Mouse (Mus musculus) cerebellum, adult 2 months (tissue): ENCODE results near the gene Tet3. TPM values are rescaled to one million over a fixed set of nuclear protein-coding genes. Genes with fewer than 3 reads are reported as not detected.

Source experiments
- DNase-seq, 2 experiments: peaks; one replicate each; pipeline ENCODE4 v3.0.0; 2021
- H3K27ac ChIP-seq: fragments of 200-500 bp; 2 replicates; pipeline ENCODE4 v1.5.1; 2012; ENCODE audit warnings: low read length, control low read depth, inconsistent platforms; ENCODE audit not compliant: insufficient read depth
- H3K27me3 ChIP-seq: fragments of 200-500 bp; 2 replicates; pipeline ENCODE4 v1.6.1; 2012; ENCODE audit warnings: inconsistent platforms, mild to moderate bottlenecking, low read length, moderate library complexity; ENCODE audit not compliant: control insufficient read depth, insufficient read depth
- H3K4me1 ChIP-seq: fragments of 200-500 bp; 2 replicates; pipeline ENCODE4 v1.6.1; 2011; ENCODE audit warnings: low read length; ENCODE audit not compliant: control insufficient read depth, insufficient read depth
- H3K4me3 ChIP-seq: fragments of 200-500 bp; replicated peaks from 2 replicates; pipeline ENCODE3; 2011; ENCODE audit warnings: mild to moderate bottlenecking, low read depth, low read length, control low read depth; ENCODE audit not compliant: insufficient read depth
- CTCF ChIP-seq: fragments of 200-500 bp; IDR thresholded peaks from 2 replicates; pipeline ENCODE4 v1.5.1; 2011; ENCODE audit warnings: low read depth, mild to moderate bottlenecking, control low read depth, low read length, moderate library complexity, borderline replicate concordance; ENCODE audit not compliant: insufficient read depth
- POLR2A ChIP-seq: fragments of 200-500 bp; IDR thresholded peaks from 2 replicates; pipeline ENCODE4 v1.6.1; 2011; ENCODE audit warnings: low read length, control low read depth, borderline replicate concordance; ENCODE audit not compliant: insufficient read depth
- WGBS: fragments of 180-500 bp; shearing (Covaris S2); methylation state at CpG from one replicate; pipeline ENCODE4 v1.1.7; 2018; 5-methylcytosine and 5-hydroxymethylcytosine counted together
- polyA plus RNA-seq: library from polyadenylated mRNA; depleted of rRNA; stranded (reverse); fragments of >200 nt; gene quantifications from 2 replicates; pipeline ENCODE4 v1.2.3, GENCODE M21; 2012

The Tet3 gene
- polyA plus RNA-seq, 1 experiment, result 22.5 TPM

DNA sequence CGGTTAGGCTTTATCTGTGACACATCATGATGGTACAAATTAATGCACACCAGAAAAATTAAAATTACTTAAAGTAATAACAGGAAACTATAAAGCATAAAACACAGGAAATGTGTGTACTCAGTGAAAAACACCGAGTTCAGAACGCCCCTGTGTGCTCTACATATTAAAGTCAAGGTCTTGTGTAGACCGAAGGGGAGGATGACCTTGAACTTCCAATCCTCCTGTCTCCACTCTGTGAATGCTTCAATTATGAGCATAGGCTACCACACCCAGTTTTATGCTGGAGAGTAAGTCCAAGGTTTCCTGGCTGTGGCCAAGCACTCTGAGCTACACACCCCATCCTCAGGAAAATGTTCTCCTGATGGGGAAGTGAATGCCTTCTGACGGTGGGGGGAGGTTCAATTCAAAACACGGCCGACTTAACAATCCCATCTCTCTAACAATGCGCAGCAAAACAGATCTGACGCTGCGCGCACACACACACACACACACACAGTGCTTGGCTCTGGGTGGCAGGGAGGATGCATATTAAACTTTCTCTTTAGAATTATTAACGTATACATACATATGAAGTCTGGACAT is 43.4 kb downstream of the Tet3 start:
- DNase-seq, result no peak
- TF ChIP-seq CTCF, result no peak
- no peak for TF ChIP-seq POLR2A
- Histone ChIP-seq H3K4me1 (peaks cover 55% of the 10 kb centered on the region), H3K27ac (no peak overlapping the region), H3K4me3 (no peak overlapping the region), H3K27me3 (no peaks in the 10 kb centered on the region)
- WGBS, result 77% methylated on average over 12 of the region's 12 CpGs

DNA sequence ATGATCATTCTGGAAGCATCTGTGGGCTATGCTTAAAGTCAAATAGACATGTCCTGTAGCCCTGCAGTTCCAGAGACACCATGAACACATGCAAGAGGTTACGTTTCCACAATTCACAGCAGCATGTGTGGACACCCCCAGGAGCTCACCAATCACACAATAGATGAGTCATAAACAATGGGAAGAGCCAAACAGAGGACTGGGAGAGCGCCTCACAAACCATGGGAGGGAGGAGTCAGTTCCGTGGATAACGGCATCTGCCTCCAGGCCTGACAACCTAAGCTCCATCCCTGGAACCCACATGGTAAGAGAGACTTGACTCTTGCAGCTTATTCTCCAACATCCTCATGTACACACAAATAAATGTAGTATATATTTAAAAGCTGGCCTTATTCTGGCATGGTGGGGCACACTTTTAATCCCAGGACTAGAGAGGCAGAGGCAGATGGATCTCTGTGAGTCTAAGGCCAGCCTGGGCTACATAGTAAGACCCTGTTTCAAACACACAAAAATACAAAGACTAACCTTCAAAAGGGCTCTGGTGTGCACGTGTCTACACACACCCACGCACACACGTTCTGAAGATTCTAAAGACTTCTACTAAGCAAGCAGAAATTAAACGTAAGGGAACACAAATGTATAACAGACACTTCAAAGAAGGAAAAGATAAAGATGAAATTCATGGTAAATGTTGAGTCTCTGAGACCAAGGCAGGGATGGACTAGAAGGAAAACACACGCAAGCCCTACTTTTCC is 44.1 kb downstream of the Tet3 start:
- 48% methylated on average over 9 of the region's 9 CpGs for WGBS
- Histone ChIP-seq H3K27ac (0 out of 2 replicates have a peak overlapping the region, but pooled peaks have one; percentile 1), H3K27me3 (no peaks in the 10 kb centered on the region), H3K4me1 (peaks cover 54% of the 10 kb centered on the region), H3K4me3 (no peak overlapping the region)
- TF ChIP-seq POLR2A (no peak), CTCF (no peak)
- peak in 1 of 2 experiments; percentile 56 for DNase-seq

DNA sequence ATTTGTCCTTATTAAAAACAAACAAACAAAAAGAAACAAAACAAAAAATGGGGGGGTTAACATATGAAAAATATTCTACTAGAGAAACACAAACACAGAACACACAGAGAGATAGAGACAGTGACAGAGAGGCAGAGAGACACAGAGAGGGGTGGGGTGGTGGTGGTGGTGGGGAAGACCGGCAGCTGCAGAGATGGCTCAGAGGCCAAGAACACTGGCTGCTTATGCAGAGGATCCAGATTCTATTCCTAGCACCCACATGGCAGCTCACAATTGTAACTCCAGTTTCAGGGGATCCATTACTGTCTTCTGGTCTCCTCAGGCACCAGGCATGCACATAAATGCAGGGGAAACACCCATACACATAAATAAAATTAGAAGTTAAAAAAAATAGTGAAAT is 45.2 kb downstream of the Tet3 start:
- peaks cover 51% of the 10 kb centered on the region for H3K4me1 ChIP-seq
- TF ChIP-seq CTCF (no peak), POLR2A (no peak)
- 33% methylated on average over 1 of the region's 1 CpGs for WGBS

DNA sequence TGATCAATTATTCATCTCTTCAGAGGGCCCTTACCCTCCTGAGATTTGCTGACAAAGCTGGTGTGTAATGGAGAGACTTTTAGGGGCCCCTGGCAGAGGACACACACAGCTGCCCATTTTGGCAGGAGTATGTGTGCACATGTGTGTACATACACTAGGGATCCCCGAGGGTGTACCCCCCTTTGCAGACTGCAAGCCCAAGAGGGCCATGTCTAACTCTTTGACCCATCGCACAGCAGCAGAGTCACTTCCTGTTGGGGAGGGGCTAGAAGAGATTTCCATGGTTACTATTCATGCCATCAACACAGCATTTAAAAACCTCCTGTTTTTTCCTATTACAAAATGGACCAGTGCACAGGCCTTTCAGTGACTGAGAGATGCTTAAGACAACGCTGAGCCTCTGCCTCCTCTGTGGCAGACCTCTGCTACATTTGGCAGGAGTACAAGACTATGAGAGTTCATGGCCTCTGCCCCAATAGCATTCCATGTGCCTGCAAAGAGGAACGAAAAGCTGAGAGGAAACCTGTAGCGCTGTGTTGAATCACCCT is 46.0 kb downstream of the Tet3 start:
- peak overlapping the region; percentile 56; the same call in 1 of the 2 replicates for H3K27ac ChIP-seq
- DNase-seq, result peak in 1 of 2 experiments; percentile 37
- no peak for TF ChIP-seq CTCF
- no peak for TF ChIP-seq POLR2A
- no peak overlapping the region for H3K4me3 ChIP-seq
- peaks cover 48% of the 10 kb centered on the region for H3K4me1 ChIP-seq
- 7% methylated on average over 5 of the region's 5 CpGs for WGBS
- no peaks in the 10 kb centered on the region for H3K27me3 ChIP-seq

More for the DNA sequence above, 45.2 kb downstream of the Tet3 start:
- DNase-seq, result no peak
- no peak overlapping the region for H3K4me3 ChIP-seq
- no peak overlapping the region for H3K27ac ChIP-seq
- H3K27me3 ChIP-seq, result no peaks in the 10 kb centered on the region

DNA sequence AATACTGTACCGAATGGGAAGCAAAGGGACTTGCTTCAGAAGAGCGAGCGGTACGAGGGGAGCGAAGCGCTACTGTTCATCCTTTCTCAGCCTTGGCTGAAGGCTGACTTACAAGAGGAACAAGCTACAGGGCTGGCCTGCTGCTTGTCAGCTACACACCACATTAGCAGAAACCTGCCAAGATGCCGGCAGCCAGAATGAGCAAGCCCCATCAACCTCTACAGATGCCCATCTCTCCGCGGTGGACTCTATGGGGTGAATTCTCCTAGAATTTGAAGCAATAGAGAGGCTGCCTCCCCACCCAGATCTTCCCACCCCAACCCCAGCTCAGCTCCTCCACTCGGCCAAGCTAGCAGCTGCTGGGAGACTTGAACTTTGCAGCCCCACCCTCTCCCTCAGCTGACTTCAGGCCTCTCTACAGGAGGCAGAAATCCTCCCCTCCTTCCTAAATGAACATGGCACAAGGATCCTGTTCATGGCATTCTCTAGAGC is 46.5 kb downstream of the Tet3 start:
- no peak overlapping the region for H3K4me3 ChIP-seq
- no peak for TF ChIP-seq CTCF
- no peak for TF ChIP-seq POLR2A
- peak in 1 of 2 experiments; percentile 48 for DNase-seq
- H3K4me1 ChIP-seq, result peaks cover 48% of the 10 kb centered on the region
- H3K27ac ChIP-seq, result no peak overlapping the region
- 25% methylated on average over 10 of the region's 10 CpGs for WGBS
- no peaks in the 10 kb centered on the region for H3K27me3 ChIP-seq

DNA sequence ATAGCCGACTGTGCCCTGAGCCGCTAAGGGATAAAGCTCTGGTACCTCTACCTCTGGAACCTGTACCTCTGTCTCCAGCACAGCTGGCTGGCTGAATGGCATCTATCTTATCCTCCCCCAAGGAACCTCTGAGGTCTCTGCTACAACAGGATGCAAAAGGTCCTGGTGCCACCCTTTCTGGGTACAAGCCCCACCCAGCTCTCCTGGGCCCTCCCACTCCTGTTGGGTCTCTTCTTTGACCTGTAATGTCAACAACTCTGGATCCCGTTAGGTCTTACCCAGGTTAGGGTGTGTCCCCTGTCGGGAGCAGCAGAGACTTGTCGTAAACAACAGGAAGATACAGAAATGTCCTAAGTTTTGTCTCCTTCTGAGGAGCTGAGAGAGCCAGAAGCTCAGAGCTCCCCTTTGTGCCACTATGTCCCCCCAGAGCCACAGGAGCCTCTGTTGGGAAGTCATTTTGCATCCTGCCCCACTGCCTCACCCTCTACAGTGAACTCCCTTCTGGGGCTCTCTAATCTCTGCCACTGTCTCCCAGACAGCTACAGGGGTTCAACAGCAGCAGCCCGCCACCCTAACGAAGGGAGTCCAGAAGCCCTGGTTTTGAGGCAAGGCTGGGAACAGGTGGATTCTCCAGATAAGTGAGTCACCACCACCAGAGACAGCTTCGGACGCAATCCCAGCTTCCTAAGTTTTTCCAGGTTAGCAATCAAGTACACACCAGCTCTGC is 47.1 kb downstream of the Tet3 start:
- peaks cover 48% of the 10 kb centered on the region for H3K4me1 ChIP-seq
- WGBS, result 66% methylated on average over 9 of the region's 9 CpGs
- H3K4me3 ChIP-seq, result no peak overlapping the region

DNA sequence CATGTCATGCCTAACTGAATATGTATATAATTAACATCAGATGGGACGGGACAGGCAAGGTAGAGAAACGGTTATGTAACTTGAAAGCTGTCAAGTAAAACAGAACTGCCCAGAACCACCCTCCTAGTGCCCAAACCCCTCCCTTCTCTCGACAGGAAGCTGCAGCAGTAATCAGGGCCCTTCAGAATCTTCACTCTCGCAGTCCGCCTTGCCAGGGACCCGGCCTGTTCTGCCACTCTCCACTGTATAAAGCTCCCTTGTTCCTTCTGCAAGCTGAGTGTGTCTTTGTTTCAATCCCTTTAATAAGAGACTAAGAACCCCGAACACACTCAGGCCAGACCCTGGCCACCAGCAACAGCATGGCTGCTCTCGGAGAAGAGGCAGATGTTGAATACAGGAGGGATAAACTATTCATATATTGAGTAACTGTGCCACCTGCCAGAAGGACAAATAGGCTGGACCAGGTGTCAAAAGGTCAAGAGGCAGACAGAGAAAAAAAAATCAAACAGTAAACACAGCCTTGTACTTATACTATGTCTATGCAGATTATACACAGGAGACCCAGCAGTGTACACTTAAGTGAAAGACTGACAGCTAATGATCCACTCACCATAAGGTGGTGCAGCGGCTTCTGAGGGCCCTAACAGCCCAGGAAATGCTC is 48.7 kb downstream of the Tet3 start:
- DNase-seq, result peak in 1 of 2 experiments; percentile 39
- H3K27ac ChIP-seq, result no peak overlapping the region
- TF ChIP-seq CTCF, result no peak
- TF ChIP-seq POLR2A, result no peak
- peaks cover 49% of the 10 kb centered on the region for H3K4me1 ChIP-seq
- H3K4me3 ChIP-seq, result no peak overlapping the region
- H3K27me3 ChIP-seq, result no peaks in the 10 kb centered on the region
- WGBS, result 33% methylated on average over 9 of the region's 9 CpGs

More for the DNA sequence above, 47.1 kb downstream of the Tet3 start:
- Histone ChIP-seq H3K27ac (peak overlapping the region; percentile 30; the same call in 1 of the 2 replicates), H3K27me3 (no peaks in the 10 kb centered on the region)
- TF ChIP-seq POLR2A (no peak), CTCF (no peak)
- DNase-seq, result no peak
